Mouse (Mus musculus) forebrain, embryonic 11.5 days (tissue): Measurements from ENCODE around the gene Tmem164. TPM values are rescaled to one million over a fixed set of nuclear protein-coding genes. Genes with fewer than 3 reads are reported as not detected.

ENCODE experiments used
- ATAC-seq: fragments of 200-750 bp; cut with Nextera tagmentation; replicated peaks from 2 replicates; pipeline ENCODE4 v1.8.0; 2017; ENCODE audit warnings: moderate TSS enrichment; ENCODE audit not compliant: low FRiP score
- DNase-seq: peaks from one replicate; pipeline ENCODE4 v3.0.0-alpha.2; 2017; ENCODE audit warnings: low spot score
- H3K27ac ChIP-seq: fragments of 300-500 bp; sonication (generic); 2 replicates; pipeline ENCODE4 v1.5.1; 2014; ENCODE audit warnings: low read depth, low read length
- H3K27me3 ChIP-seq: fragments of 300-500 bp; sonication (generic); 2 replicates; pipeline ENCODE4 v1.6.1; 2014; ENCODE audit warnings: mild to moderate bottlenecking, low read length, mixed read lengths; ENCODE audit not compliant: control insufficient read depth, insufficient read depth
- H3K36me3 ChIP-seq: fragments of 300-500 bp; sonication (generic); 2 replicates; pipeline ENCODE4 v1.6.1; 2014; ENCODE audit warnings: mild to moderate bottlenecking, low read length, moderate library complexity, mixed read lengths; ENCODE audit not compliant: control insufficient read depth, insufficient read depth
- H3K4me1 ChIP-seq: fragments of 300-500 bp; sonication (generic); replicated peaks from 2 replicates; pipeline ENCODE4 v1.6.1; 2014; ENCODE audit warnings: low read length, mixed read lengths; ENCODE audit not compliant: control insufficient read depth, insufficient read depth
- H3K4me2 ChIP-seq: fragments of 300-500 bp; sonication (generic); 2 replicates; pipeline ENCODE4 v1.6.1; 2014; ENCODE audit warnings: low read depth, mild to moderate bottlenecking, low read length, moderate library complexity, mixed read lengths; ENCODE audit not compliant: severe bottlenecking
- H3K4me3 ChIP-seq: fragments of 300-500 bp; sonication (generic); 2 replicates; pipeline ENCODE4 v1.5.1; 2014; ENCODE audit warnings: low read depth, low read length
- H3K9ac ChIP-seq: fragments of 300-500 bp; sonication (generic); 2 replicates; pipeline ENCODE4 v1.6.1; 2014; ENCODE audit warnings: low read length
- H3K9me3 ChIP-seq: fragments of 300-500 bp; sonication (generic); 2 replicates; pipeline ENCODE4 v1.6.1; 2016; ENCODE audit warnings: low read length, mixed read lengths; ENCODE audit not compliant: control insufficient read depth
- WGBS: fragments of 180-500 bp; shearing (Covaris S2); extraction: QIAGEN DNeasy Blood & Tissue Kit; methylation state at CpG from one replicate; pipeline ENCODE4 v1.1.7; 2014; 5-methylcytosine and 5-hydroxymethylcytosine counted together
- polyA plus RNA-seq: library from polyadenylated mRNA; unstranded; fragments of >200 nt; fragmentation: Nextera tagmentation; extraction: Ambion mirVana; gene quantifications from 2 replicates; pipeline ENCODE4 v1.2.1, GENCODE M21; 2014

The Tmem164 gene
- polyA plus RNA-seq, 1 experiment from 2014 or later = 42.6 TPM

DNA sequence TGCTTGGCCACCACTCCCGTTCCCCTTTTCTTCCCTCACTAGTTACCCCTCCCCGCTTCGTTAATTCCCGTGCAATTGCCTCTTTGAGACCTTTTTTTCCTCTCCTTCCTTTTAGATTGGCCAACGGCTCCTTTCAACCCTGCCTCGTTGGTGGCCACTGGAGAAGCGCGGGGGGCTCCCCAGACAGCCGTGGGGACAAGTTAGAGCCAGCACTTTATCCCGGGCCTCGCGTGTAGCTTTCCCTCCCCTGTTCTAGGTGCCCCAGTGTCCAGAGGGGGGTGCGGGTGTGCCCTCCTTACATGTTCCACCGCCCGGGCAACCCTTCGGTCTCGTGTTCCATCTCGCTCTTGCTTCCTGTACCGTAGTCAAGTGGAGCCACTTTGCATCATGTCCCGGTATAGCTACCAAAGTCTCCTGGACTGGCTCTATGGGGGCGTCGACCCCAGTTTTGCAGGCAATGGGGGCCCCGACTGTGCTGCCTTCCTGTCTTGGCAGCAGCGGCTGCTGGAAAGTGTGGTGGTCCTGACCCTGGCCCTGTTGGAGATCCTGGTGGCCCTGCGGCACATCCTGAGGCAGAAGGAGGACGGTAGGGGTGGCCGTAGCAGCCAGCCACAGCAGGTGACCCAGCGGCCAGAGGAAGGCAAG, 1.1 kb downstream of the Tmem164 start:
- Histone ChIP-seq H3K4me1 (0 out of 2 replicates have a peak, but pooled peaks cover 6% of the 10 kb centered on the region), H3K27me3 (peaks cover 2% of the 10 kb centered on the region; the same call in 1 of the 2 replicates), H3K36me3 (no peaks in the 10 kb centered on the region), H3K27ac (no peak overlapping the region), H3K9ac (peak overlapping the region; percentile 72), H3K4me2 (peak overlapping the region; percentile 61), H3K9me3 (no peaks in the 10 kb centered on the region), H3K4me3 (peak overlapping the region; percentile 57)
- 20% methylated on average over 28 of the region's 28 CpGs for WGBS
- ATAC-seq = peak; percentile 8; the same call in 1 of the 2 replicates
- no peak for DNase-seq

DNA sequence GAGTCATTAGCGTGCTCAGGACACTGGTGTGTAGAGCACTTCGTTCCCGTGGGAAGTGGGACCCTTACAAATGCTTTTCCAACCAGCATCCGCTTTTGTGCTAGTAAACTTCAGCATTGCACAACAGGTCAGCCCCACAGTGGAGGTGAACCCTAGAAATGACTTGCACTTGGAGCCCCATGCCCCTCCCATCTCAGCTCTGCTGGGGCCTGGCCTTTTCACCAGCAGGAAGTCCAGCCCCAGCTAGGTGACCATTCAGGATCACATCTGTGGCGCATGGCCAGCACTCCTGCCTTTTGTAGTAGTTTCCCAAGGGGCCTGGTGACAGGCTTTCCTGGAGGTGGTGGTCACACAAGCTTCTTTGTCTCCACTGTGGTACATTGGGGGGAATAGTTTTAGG, 1.8 kb downstream of the Tmem164 start:
- WGBS = 40% methylated on average over 5 of the region's 5 CpGs

DNA sequence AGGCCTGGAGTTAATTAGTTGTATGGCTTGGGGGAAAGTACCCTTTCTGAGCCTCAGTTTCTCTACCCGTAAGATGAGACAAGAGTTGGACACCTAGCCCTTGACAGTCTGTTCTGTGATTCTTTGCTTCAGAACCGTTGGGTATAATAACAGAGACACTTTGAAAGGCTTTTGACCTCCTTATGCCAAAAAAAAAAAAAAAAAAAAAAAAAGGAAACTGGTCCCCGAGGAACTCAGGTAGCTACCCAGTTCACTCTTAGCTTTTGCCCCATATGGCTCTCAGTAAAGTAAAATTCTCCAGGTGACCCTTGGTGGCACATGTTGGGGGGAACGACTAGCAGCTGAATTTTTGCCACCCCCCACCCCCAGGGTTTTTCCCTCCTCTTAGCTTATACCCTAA, 3.5 kb downstream of the Tmem164 start:
- no peak overlapping the region for H3K27ac ChIP-seq
- no peak for DNase-seq
- H3K36me3 ChIP-seq = no peaks in the 10 kb centered on the region
- H3K9me3 ChIP-seq = no peaks in the 10 kb centered on the region
- no peak overlapping the region for H3K9ac ChIP-seq
- H3K4me3 ChIP-seq = no peak overlapping the region
- H3K27me3 ChIP-seq = peaks cover 2% of the 10 kb centered on the region; the same call in 1 of the 2 replicates
- no peak for ATAC-seq
- no peak overlapping the region for H3K4me2 ChIP-seq
- 31% methylated on average over 4 of the region's 4 CpGs for WGBS
- H3K4me1 ChIP-seq = 0 out of 2 replicates have a peak, but pooled peaks cover 6% of the 10 kb centered on the region

More for the DNA sequence above, 1.8 kb downstream of the Tmem164 start:
- Histone ChIP-seq H3K36me3 (no peaks in the 10 kb centered on the region), H3K9ac (peak overlapping the region; percentile 72; the same call in 1 of the 2 replicates), H3K4me2 (peak overlapping the region; percentile 61), H3K27ac (no peak overlapping the region), H3K4me3 (peak overlapping the region; percentile 57), H3K27me3 (peaks cover 2% of the 10 kb centered on the region; the same call in 1 of the 2 replicates), H3K9me3 (no peaks in the 10 kb centered on the region), H3K4me1 (0 out of 2 replicates have a peak, but pooled peaks cover 6% of the 10 kb centered on the region)
- ATAC-seq (no peak), DNase-seq (no peak)

DNA sequence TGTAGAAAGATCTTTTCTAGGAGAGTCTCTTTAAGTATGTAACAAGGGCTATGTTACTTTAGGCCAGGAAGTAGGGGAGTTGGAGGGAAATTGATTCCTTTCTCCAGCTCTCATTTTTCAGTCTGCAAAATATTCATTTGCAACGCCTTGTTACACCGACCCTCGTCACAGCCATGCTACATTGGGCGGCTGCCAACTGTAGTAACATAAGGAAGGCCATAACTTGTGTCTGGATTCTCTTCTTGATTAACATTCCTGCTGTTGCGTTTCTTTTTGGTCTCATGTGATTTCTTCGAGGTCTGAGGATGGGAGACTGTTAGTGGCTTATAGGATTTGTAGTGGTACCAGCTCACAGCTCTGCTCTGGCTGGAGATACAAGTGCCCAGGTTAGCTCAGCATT, 4.5 kb downstream of the Tmem164 start:
- peaks cover 2% of the 10 kb centered on the region; the same call in 1 of the 2 replicates for H3K27me3 ChIP-seq
- DNase-seq = no peak
- ATAC-seq = no peak
- no peak overlapping the region for H3K9ac ChIP-seq
- H3K4me3 ChIP-seq = no peak overlapping the region
- H3K9me3 ChIP-seq = no peaks in the 10 kb centered on the region
- H3K4me1 ChIP-seq = 0 out of 2 replicates have a peak, but pooled peaks cover 6% of the 10 kb centered on the region
- no peak overlapping the region for H3K27ac ChIP-seq
- 70% methylated on average over 6 of the region's 6 CpGs for WGBS
- no peak overlapping the region for H3K4me2 ChIP-seq
- H3K36me3 ChIP-seq = no peaks in the 10 kb centered on the region

DNA sequence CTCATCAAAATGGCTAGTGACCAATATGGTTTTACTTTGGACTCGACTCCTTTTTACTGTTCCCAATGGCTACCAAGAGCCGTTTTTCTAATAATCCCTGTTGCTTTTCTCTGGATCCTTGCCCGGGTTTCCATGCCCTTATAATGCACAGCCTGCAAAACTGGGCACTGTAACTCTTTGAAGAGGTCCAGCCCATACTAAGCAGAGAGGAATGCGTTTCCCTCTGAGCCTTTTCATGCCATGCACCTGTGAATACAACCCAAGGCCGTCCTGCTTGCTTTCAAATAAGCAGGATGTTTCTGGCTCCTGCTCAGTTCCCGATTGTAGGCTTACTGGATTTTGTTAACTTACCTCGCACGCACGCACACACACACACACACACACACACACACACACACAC, 7.3 kb downstream of the Tmem164 start:
- Histone ChIP-seq H3K4me1 (0 out of 2 replicates have a peak, but pooled peaks cover 4% of the 10 kb centered on the region), H3K9me3 (no peaks in the 10 kb centered on the region), H3K9ac (no peak overlapping the region), H3K27ac (no peak overlapping the region), H3K27me3 (no peaks in the 10 kb centered on the region; the same call in 1 of the 2 replicates), H3K4me2 (no peak overlapping the region), H3K36me3 (no peaks in the 10 kb centered on the region), H3K4me3 (no peak overlapping the region)
- ATAC-seq (no peak), DNase-seq (no peak)
- 78% methylated on average over 9 of the region's 9 CpGs for WGBS

DNA sequence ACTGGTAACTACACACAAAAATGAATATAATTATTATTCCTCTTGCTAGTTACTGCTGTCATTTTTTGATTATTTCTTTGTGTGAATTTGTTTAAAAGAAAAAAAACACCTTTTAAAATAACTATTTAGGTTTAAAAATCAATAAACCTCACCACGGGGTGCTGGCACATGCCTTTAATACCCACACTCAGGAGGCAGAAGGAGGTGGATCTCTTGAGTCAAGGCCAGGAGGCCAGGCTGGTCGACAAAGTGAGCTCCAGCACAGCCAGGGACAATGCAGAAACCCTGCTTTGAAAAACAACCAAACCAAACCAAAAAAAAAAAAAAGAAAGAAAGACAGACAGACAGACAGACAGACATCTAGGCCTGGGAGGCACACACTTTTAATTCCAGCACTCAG, 12.1 kb downstream of the Tmem164 start:
- no peak for DNase-seq
- Histone ChIP-seq H3K4me2 (no peak overlapping the region), H3K27me3 (peaks cover 2% of the 10 kb centered on the region; the same call in 1 of the 2 replicates), H3K4me1 (no peaks in the 10 kb centered on the region), H3K9ac (no peak overlapping the region), H3K9me3 (no peaks in the 10 kb centered on the region), H3K4me3 (no peak overlapping the region), H3K36me3 (no peaks in the 10 kb centered on the region), H3K27ac (no peak overlapping the region)
- no peak for ATAC-seq
- WGBS = 54% methylated on average over 2 of the region's 2 CpGs

DNA sequence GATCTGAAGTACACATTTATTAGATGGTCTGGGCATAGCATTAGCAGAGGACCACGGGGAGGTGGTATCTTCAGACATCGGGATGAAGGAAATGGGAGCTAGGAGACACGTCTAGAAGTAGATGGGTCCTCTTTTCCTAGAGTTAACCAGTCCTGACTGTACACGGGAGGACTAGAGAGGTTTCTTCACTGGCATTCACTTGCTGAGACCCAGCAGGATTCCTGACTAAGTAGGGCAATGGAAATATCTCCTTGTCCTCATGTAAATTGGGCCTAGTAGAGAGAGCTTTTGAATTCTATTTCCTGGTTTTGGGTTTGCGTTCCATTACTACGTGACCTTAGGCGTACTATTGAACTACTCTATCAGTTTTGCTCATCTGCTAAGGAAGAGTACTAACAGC, 13.1 kb downstream of the Tmem164 start:
- WGBS = 90% methylated on average over 7 of the region's 7 CpGs
- no peak overlapping the region for H3K9ac ChIP-seq
- ATAC-seq (no peak), DNase-seq (no peak)
- peaks cover 4% of the 10 kb centered on the region; the same call in 1 of the 2 replicates for H3K27me3 ChIP-seq
- H3K36me3 ChIP-seq = no peaks in the 10 kb centered on the region
- H3K4me1 ChIP-seq = no peaks in the 10 kb centered on the region
- H3K4me2 ChIP-seq = no peak overlapping the region
- no peak overlapping the region for H3K4me3 ChIP-seq
- no peaks in the 10 kb centered on the region for H3K9me3 ChIP-seq
- H3K27ac ChIP-seq = no peak overlapping the region

DNA sequence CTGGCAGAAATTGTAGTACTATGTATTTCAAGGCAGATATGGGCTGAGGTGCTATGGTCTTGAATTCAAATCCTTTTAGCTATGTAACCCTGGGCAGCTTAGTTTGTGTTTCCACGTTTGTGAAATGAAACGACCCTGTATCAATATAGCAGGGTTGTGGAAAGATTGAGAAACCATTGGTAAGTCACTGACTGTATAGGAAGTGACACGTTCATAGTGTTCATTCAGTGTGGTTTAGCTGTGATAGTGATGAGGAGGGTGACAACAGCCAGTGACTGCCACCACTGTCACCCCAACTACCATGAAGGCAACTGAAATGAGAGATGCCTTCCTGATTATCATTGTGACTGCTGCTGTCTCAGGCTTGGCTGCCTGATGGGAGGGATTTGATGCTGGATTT, 13.7 kb downstream of the Tmem164 start:
- DNase-seq (no peak), ATAC-seq (no peak)
- Histone ChIP-seq H3K36me3 (no peaks in the 10 kb centered on the region), H3K4me2 (no peak overlapping the region), H3K9me3 (no peaks in the 10 kb centered on the region), H3K27ac (no peak overlapping the region), H3K4me1 (no peaks in the 10 kb centered on the region), H3K4me3 (no peak overlapping the region), H3K27me3 (peaks cover 4% of the 10 kb centered on the region; the same call in 1 of the 2 replicates), H3K9ac (no peak overlapping the region)
- WGBS = 84% methylated on average over 3 of the region's 3 CpGs

DNA sequence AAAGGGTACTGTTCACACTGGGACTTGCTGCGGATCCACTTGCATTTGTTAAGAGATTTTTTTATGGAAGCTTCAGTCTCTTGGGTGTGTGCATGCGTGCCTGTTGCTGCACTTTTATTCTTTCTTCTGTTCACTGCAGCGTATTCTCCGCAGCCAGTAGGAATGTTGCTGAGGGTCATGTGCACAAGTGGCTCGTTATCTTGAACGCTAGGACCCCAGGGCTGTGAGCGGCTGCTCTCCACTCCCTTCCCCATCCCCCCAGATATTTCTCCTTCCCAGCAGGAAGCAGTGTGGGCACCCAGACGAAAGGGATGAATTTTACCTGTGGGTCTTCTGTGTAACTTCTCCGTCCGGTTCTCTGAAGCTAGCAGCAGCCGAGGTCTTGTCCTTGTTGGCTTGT, 15.6 kb downstream of the Tmem164 start:
- 68% methylated on average over 11 of the region's 11 CpGs for WGBS
- ATAC-seq = no peak

More for the DNA sequence above, 15.6 kb downstream of the Tmem164 start:
- no peak overlapping the region for H3K4me2 ChIP-seq
- H3K4me1 ChIP-seq = no peaks in the 10 kb centered on the region
- no peaks in the 10 kb centered on the region for H3K36me3 ChIP-seq
- no peak for DNase-seq
- no peak overlapping the region for H3K27ac ChIP-seq
- no peaks in the 10 kb centered on the region for H3K9me3 ChIP-seq
- peaks cover 4% of the 10 kb centered on the region; the same call in 1 of the 2 replicates for H3K27me3 ChIP-seq
- H3K9ac ChIP-seq = no peak overlapping the region
- H3K4me3 ChIP-seq = no peak overlapping the region
